In genomic region chr9:59955692-59956091, GRCm38 (mm10) we compare ENCODE assay signal across 26 mouse cellular contexts. TPM values are rescaled to one million over a fixed set of nuclear protein-coding genes. Genes with fewer than 3 reads are reported as not detected.
DNase-seq lines count a peak whose midpoint lies in the region; ATAC-seq and TF ChIP-seq lines count a peak whose summit lies in the region.
"Had no signal": no experiment of that assay in that cellular context is flagged by ENCODE, and none has a peak within 500 bp of the region (broad histone marks: within the 10 kb centered on the region; RNA-seq: fewer than 3 reads in every experiment).

No protein-coding gene starts in this region.

- H3K4me1 ChIP-seq in heart, embryonic 11.5 days (ENCODE audit: control insufficient read depth, insufficient read depth, low read length) = peaks cover 8% of the 10 kb centered on the region; the same call in 1 of the 2 replicates
- peaks cover 4 to 43% of the 10 kb centered on the region in 2 experiments; a peak in 3 of 4 replicates for H3K4me1 ChIP-seq in CH12.LX (ENCODE audit: control insufficient read depth in 1 of 2, insufficient read depth in 2 of 2)
- H3K4me1 ChIP-seq in heart, embryonic 16.5 days (ENCODE audit: control insufficient read depth, insufficient read depth, low read length) = peaks cover 21% of the 10 kb centered on the region
- peaks cover 24% of the 10 kb centered on the region for H3K4me1 ChIP-seq in limb, embryonic 13.5 days
- no peaks in the 10 kb centered on the region for H3K4me1 ChIP-seq in forebrain, embryonic 14.5 days (ENCODE audit: control insufficient read depth, insufficient read depth, low read length)
- H3K4me1 ChIP-seq: hindbrain, embryonic 15.5 days; midbrain, embryonic 12.5 days had no signal

- peak overlapping the region; percentile 59; the same call in 1 of the 2 replicates for H3K27ac ChIP-seq in heart, embryonic 11.5 days (ENCODE audit: low read depth, low read length)
- H3K27ac ChIP-seq in CH12.LX (ENCODE audit: insufficient read depth, low read depth) = no peak overlapping the region
- H3K27ac ChIP-seq in heart, embryonic 16.5 days (ENCODE audit: low read length) = peak overlapping the region; percentile 73
- H3K27ac ChIP-seq in limb, embryonic 13.5 days = peak overlapping the region; percentile 11; the same call in 1 of the 2 replicates
- no peak overlapping the region for H3K27ac ChIP-seq in forebrain, embryonic 14.5 days (ENCODE audit: low read depth, low read length)
- H3K27ac ChIP-seq: hindbrain, embryonic 15.5 days; midbrain, embryonic 12.5 days had no signal

- H3K79me2 ChIP-seq in CH12.LX (replicated peaks; ENCODE audit: control insufficient read depth, extremely low read depth, insufficient read depth, poor library complexity, severe bottlenecking) = no peaks in the 10 kb centered on the region

- no peaks in the 10 kb centered on the region for H3K9me3 ChIP-seq in heart, embryonic 11.5 days (replicated peaks; ENCODE audit: control insufficient read depth, low read length)
- H3K9me3 ChIP-seq in CH12.LX (replicated peaks; ENCODE audit: low read length) = no peaks in the 10 kb centered on the region
- no peaks in the 10 kb centered on the region for H3K9me3 ChIP-seq in heart, embryonic 16.5 days (replicated peaks; ENCODE audit: control insufficient read depth, low read length)
- H3K9me3 ChIP-seq in limb, embryonic 13.5 days = no peaks in the 10 kb centered on the region
- no peaks in the 10 kb centered on the region for H3K9me3 ChIP-seq in forebrain, embryonic 14.5 days (replicated peaks; ENCODE audit: control insufficient read depth, low read length)
- H3K9me3 ChIP-seq: G1E; hindbrain, embryonic 15.5 days; midbrain, embryonic 12.5 days had no signal

- ATAC-seq in heart, embryonic 11.5 days (replicated peaks; ENCODE audit: insufficient number of reproducible peaks, low FRiP score, low TSS enrichment) = no peak
- ATAC-seq in heart, embryonic 16.5 days (replicated peaks; ENCODE audit: extremely low read depth, insufficient read depth, low FRiP score) = peak; percentile 57
- no peak for ATAC-seq in limb, embryonic 13.5 days (ENCODE audit: low FRiP score, low read depth)
- no peak for ATAC-seq in forebrain, embryonic 14.5 days
- ATAC-seq: forebrain, embryonic 16.5 days had no signal

- H3K36me3 ChIP-seq in heart, embryonic 11.5 days (ENCODE audit: control insufficient read depth, insufficient read depth, low read length) = no peaks in the 10 kb centered on the region
- H3K36me3 ChIP-seq in CH12.LX (replicated peaks in 1 of 2; ENCODE audit: control insufficient read depth in 1 of 2, insufficient read depth in 1 of 2, low read length in 1 of 2) = no peaks in the 10 kb centered on the region
- no peaks in the 10 kb centered on the region for H3K36me3 ChIP-seq in heart, embryonic 16.5 days (ENCODE audit: control insufficient read depth, insufficient read depth)
- no peaks in the 10 kb centered on the region for H3K36me3 ChIP-seq in limb, embryonic 13.5 days
- no peaks in the 10 kb centered on the region for H3K36me3 ChIP-seq in forebrain, embryonic 14.5 days (ENCODE audit: control insufficient read depth, insufficient read depth, low read length)
- H3K36me3 ChIP-seq: G1E; hindbrain, embryonic 15.5 days; midbrain, embryonic 12.5 days had no signal

- dilution Hi-C loops in CH12.LX (cut with MboI; ENCODE audit: extremely low pct_ligation_motif_present, extremely low pct_unique_long_range_greater_than_20kb, low sequenced_read_pairs) = no loop called here

- no peak for TF ChIP-seq POLR2A in CH12.LX (IDR thresholded peaks at IDR 0.05; ENCODE audit: low read depth, low read length)

- H3K4me3 ChIP-seq in heart, embryonic 11.5 days (ENCODE audit: low read depth, low read length) = no peak overlapping the region
- H3K4me3 ChIP-seq in CH12.LX (replicated peaks in 1 of 3; ENCODE audit: low read depth in 2 of 3, low read length in 2 of 3, poor library complexity in 1 of 3) = peak overlapping the region in 1 of 3 experiments; percentile 9
- no peak overlapping the region for H3K4me3 ChIP-seq in heart, embryonic 16.5 days (ENCODE audit: low read length)
- no peak overlapping the region for H3K4me3 ChIP-seq in limb, embryonic 13.5 days
- no peak overlapping the region for H3K4me3 ChIP-seq in forebrain, embryonic 14.5 days (ENCODE audit: low read depth, low read length)
- H3K4me3 ChIP-seq: erythroblast, embryonic 14.5 days; hindbrain, embryonic 15.5 days; midbrain, embryonic 12.5 days had no signal

- no peak overlapping the region; the same call in 1 of the 2 replicates for H3K4me2 ChIP-seq in heart, embryonic 11.5 days
- peak overlapping the region; percentile 22; the same call in 1 of the 2 replicates for H3K4me2 ChIP-seq in CH12.LX (ENCODE audit: insufficient read depth, low read depth, poor library complexity, severe bottlenecking)
- peak overlapping the region; percentile 14; the same call in 1 of the 2 replicates for H3K4me2 ChIP-seq in heart, embryonic 16.5 days (ENCODE audit: low read depth, low read length)
- peak overlapping the region; percentile 44; the same call in 1 of the 2 replicates for H3K4me2 ChIP-seq in limb, embryonic 13.5 days (replicated peaks)
- no peak overlapping the region for H3K4me2 ChIP-seq in forebrain, embryonic 14.5 days (ENCODE audit: low read length)
- H3K4me2 ChIP-seq: hindbrain, embryonic 15.5 days; midbrain, embryonic 12.5 days had no signal

- TF ChIP-seq RAD21 in CH12.LX (IDR thresholded peaks at IDR 0.05; ENCODE audit: low read depth, low read length) = no peak

- peak; percentile 43; the same call in 1 of the 2 replicates for TF ChIP-seq EP300 in CH12.LX (IDR thresholded peaks at IDR 0.05; ENCODE audit: low read length)

- WGBS in heart, embryonic 11.5 days (ENCODE audit: insufficient replicate concordance) = 40% methylated on average over 6 of the region's 6 CpGs
- WGBS in heart, embryonic 16.5 days = 35% methylated on average over 6 of the region's 6 CpGs
- 64% methylated on average over 6 of the region's 6 CpGs for WGBS in limb, embryonic 13.5 days
- 77% methylated on average over 6 of the region's 6 CpGs for WGBS in forebrain, embryonic 14.5 days

- no peak for DNase-seq in heart, adult 18-20 months
- DNase-seq in CH12.LX (ENCODE audit: extremely low read depth) = peak; percentile 63
- DNase-seq in forebrain, embryonic 14.5 days (ENCODE audit: low spot score) = no peak
- DNase-seq in cerebellum, adult 9-10 months = no peak
- DNase-seq in right cerebral cortex, postnatal 14 days = no peak
- DNase-seq: B cell, adult 2 months; cerebellum, adult 18-20 months; gastrocnemius, postnatal 14 days; kidney, adult 9 months; kidney, postnatal 4 days; layer of hippocampus, postnatal 36 days; left cerebral cortex, postnatal 4 days; lung, postnatal 4 days; right cerebral cortex, adult 18-20 months; spleen, adult 18-20 months; thymus, adult 18-20 months had no signal

- in situ Hi-C loops in CH12.LX (cut with MboI; ENCODE audit: low pct_ligation_motif_present, low pct_unique_long_range_greater_than_20kb, low sequenced_read_pairs) = loop anchor here (5.0 kb wide), 1 partner anchor 233 kb away; no protein-coding TSS in a partner anchor

- no peak for TF ChIP-seq CTCF in CH12.LX (conservative IDR thresholded peaks at IDR 0.05 in 1 of 2, IDR thresholded peaks at IDR 0.05 in 1 of 2; ENCODE audit: low read depth in 2 of 2, low read length in 2 of 2)

- H3K27me3 ChIP-seq in heart, embryonic 11.5 days (ENCODE audit: control insufficient read depth, insufficient read depth, low read length) = no peaks in the 10 kb centered on the region
- no peaks in the 10 kb centered on the region for H3K27me3 ChIP-seq in CH12.LX (replicated peaks)
- no peaks in the 10 kb centered on the region for H3K27me3 ChIP-seq in heart, embryonic 16.5 days (ENCODE audit: control insufficient read depth, insufficient read depth, low read length)
- no peaks in the 10 kb centered on the region for H3K27me3 ChIP-seq in limb, embryonic 13.5 days
- H3K27me3 ChIP-seq in forebrain, embryonic 14.5 days (replicated peaks; ENCODE audit: control insufficient read depth, insufficient read depth, low read length) = no peaks in the 10 kb centered on the region
- H3K27me3 ChIP-seq: hindbrain, embryonic 15.5 days; midbrain, embryonic 12.5 days had no signal

- no peak overlapping the region for H3K9ac ChIP-seq in heart, embryonic 11.5 days (ENCODE audit: low read depth, low read length)
- H3K9ac ChIP-seq in CH12.LX (ENCODE audit: insufficient read depth, low read depth) = no peak overlapping the region
- no peak overlapping the region; the same call in 1 of the 2 replicates for H3K9ac ChIP-seq in heart, embryonic 16.5 days (ENCODE audit: low read length)
- no peak overlapping the region for H3K9ac ChIP-seq in limb, embryonic 13.5 days
- no peak overlapping the region for H3K9ac ChIP-seq in forebrain, embryonic 14.5 days (ENCODE audit: low read length)
- H3K9ac ChIP-seq: hindbrain, embryonic 15.5 days had no signal

TF ChIP-seq in CH12.LX, 34 proteins besides CTCF, POLR2A, EP300 and RAD21:
- TF ChIP-seq ETS1 (conservative IDR thresholded peaks at IDR 0.05; ENCODE audit: low read depth, low read length) (peak; percentile 75), USF2 (conservative IDR thresholded peaks at IDR 0.05; ENCODE audit: low read depth, low read length) (no peak), BHLHE40 (IDR thresholded peaks at IDR 0.05; ENCODE audit: low read depth, low read length) (peak; percentile 49; the same call in 1 of the 2 replicates), MAX (IDR thresholded peaks at IDR 0.05; ENCODE audit: low read length) (peak; percentile 25; the same call in 1 of the 2 replicates), TCF12 (IDR thresholded peaks at IDR 0.05; ENCODE audit: low read depth, low read length) (peak; percentile 19; the same call in 1 of the 2 replicates), TBP (conservative IDR thresholded peaks at IDR 0.05; ENCODE audit: low read depth, low read length) (no peak), ZC3H11A (IDR thresholded peaks at IDR 0.05; ENCODE audit: low read depth, low read length) (no peak), JUN (IDR thresholded peaks at IDR 0.05; ENCODE audit: insufficient read depth, low read depth, low read length) (peak; percentile 8; the same call in 1 of the 2 replicates)

RNA-seq across cellular contexts. Expression of gene Nr2e3, which starts 4.8 kb away (rescaled TPM):
- polyA plus RNA-seq in heart, embryonic 11.5 days (2014; fragmentation: Nextera tagmentation; extraction: Ambion mirVana) = not detected in 2 replicates
- total RNA-seq in heart, adult 18-20 months (2021) = not detected
- total RNA-seq in CH12.LX (2012; rRNA removed) = 0.13 TPM in 1 of 2 replicates, not detected in the other
- total RNA-seq in CH12.LX (2014; rRNA removed) = not detected in 2 replicates
- polyA plus RNA-seq in CH12.LX (2012; ENCODE audit: insufficient read length, low read depth) = not detected in 2 replicates
- not detected in 2 replicates for polyA plus RNA-seq in heart, embryonic 16.5 days (2015; fragmentation: Nextera tagmentation; extraction: Ambion mirVana)
- 2.1 TPM in 2 replicates for polyA plus RNA-seq in limb, embryonic 13.5 days (2015; fragmentation: Nextera tagmentation; extraction: Ambion mirVana)
- not detected in 2 replicates for polyA plus RNA-seq in forebrain, embryonic 14.5 days (2014; fragmentation: Nextera tagmentation; extraction: Ambion mirVana)
- total RNA-seq: adrenal gland, adult 18-20 months; gastrocnemius, postnatal 14 days; layer of hippocampus, postnatal 36 days; left cerebral cortex, postnatal 4 days had no signal
- polyA plus RNA-seq: cortical plate, adult 2 months; erythroblast, embryonic 14.5 days; forebrain, embryonic 16.5 days; G1E; hindbrain, embryonic 15.5 days; midbrain, embryonic 12.5 days had no signal

Comparison
In these comparisons a context has a peak if more than half of its experiments do, and no peak if none do; other contexts are left out.
1. H3K4me2 ChIP-seq: peak in CH12.LX (single experiment), heart, embryonic 16.5 days (single experiment) and limb, embryonic 13.5 days (single experiment); none in heart, embryonic 11.5 days (single experiment) and forebrain, embryonic 14.5 days (single experiment).
2. H3K27ac ChIP-seq: peak in heart, embryonic 11.5 days (single experiment), heart, embryonic 16.5 days (single experiment) and limb, embryonic 13.5 days (single experiment); none in CH12.LX (single experiment) and forebrain, embryonic 14.5 days (single experiment).